Mouse (Mus musculus): ENCODE data around the gene Polr1e. TPM values are rescaled to one million over a fixed set of nuclear protein-coding genes. Genes with fewer than 3 reads are reported as not detected.
"Not testable (repeated sequence)": the region's sequence is repeated elsewhere in the genome, so short reads cannot be mapped to it uniquely, and the experiment has no call there.

The Polr1e gene
- polyA plus RNA-seq, 1 experiment = 23.7 TPM

- TF ChIP-seq POLR2A (IDR thresholded peaks at IDR 0.05; ENCODE audit: low read depth, low read length) = no peak
- TF ChIP-seq CTCF (IDR thresholded peaks at IDR 0.05; ENCODE audit: borderline replicate concordance, insufficient read depth, low read length) = no peak
- Histone ChIP-seq H3K4me1 (ENCODE audit: control insufficient read depth, insufficient read depth, low read length) (no peaks in the 10 kb centered on the region), H3K27ac (ENCODE audit: insufficient read depth, low read length) (no peak overlapping the region), H3K4me3 (ENCODE audit: insufficient read depth, low read length) (no peak overlapping the region)
Observed at GRCm38 (mm10) chr4:45046679-45047078, 28.3 kb downstream of the Polr1e start.

- H3K27ac ChIP-seq (ENCODE audit: insufficient read depth, low read length) = no peak overlapping the region
- no peak overlapping the region for H3K4me3 ChIP-seq (ENCODE audit: insufficient read depth, low read length)
- H3K4me1 ChIP-seq (ENCODE audit: control insufficient read depth, insufficient read depth, low read length) = no peaks in the 10 kb centered on the region
- TF ChIP-seq CTCF (IDR thresholded peaks at IDR 0.05; ENCODE audit: borderline replicate concordance, insufficient read depth, low read length) (no peak), POLR2A (IDR thresholded peaks at IDR 0.05; ENCODE audit: low read depth, low read length) (no peak)
Observed at GRCm38 (mm10) chr4:45047286-45047887, 29.0 kb downstream of the Polr1e start.

- H3K27ac ChIP-seq (ENCODE audit: insufficient read depth, low read length) = no peak overlapping the region
- no peak overlapping the region for H3K4me3 ChIP-seq (ENCODE audit: insufficient read depth, low read length)
- TF ChIP-seq CTCF (IDR thresholded peaks at IDR 0.05; ENCODE audit: borderline replicate concordance, insufficient read depth, low read length) (no peak), POLR2A (IDR thresholded peaks at IDR 0.05; ENCODE audit: low read depth, low read length) (no peak)
Observed at GRCm38 (mm10) chr4:45047956-45048355, 29.6 kb downstream of the Polr1e start.

GRCm38 (mm10) chr4:45054862-45055261, 36.5 kb downstream of the Polr1e start:
- TF ChIP-seq CTCF (IDR thresholded peaks at IDR 0.05; ENCODE audit: borderline replicate concordance, insufficient read depth, low read length) = no peak
- TF ChIP-seq POLR2A (IDR thresholded peaks at IDR 0.05; ENCODE audit: low read depth, low read length) = no peak
- no peak overlapping the region for H3K4me3 ChIP-seq (ENCODE audit: insufficient read depth, low read length)
- no peak overlapping the region for H3K27ac ChIP-seq (ENCODE audit: insufficient read depth, low read length)
- no peaks in the 10 kb centered on the region; the same call in 1 of the 2 replicates for H3K4me1 ChIP-seq (ENCODE audit: control insufficient read depth, insufficient read depth, low read length)

More at GRCm38 (mm10) chr4:45047956-45048355, 29.6 kb downstream of the Polr1e start:
- no peaks in the 10 kb centered on the region for H3K4me1 ChIP-seq (ENCODE audit: control insufficient read depth, insufficient read depth, low read length)

- Histone ChIP-seq H3K4me3 (ENCODE audit: insufficient read depth, low read length) (no peak overlapping the region), H3K27ac (ENCODE audit: insufficient read depth, low read length) (no peak overlapping the region), H3K4me1 (ENCODE audit: control insufficient read depth, insufficient read depth, low read length) (no peaks in the 10 kb centered on the region; the same call in 1 of the 2 replicates)
- TF ChIP-seq POLR2A (IDR thresholded peaks at IDR 0.05; ENCODE audit: low read depth, low read length) = no peak
- no peak for TF ChIP-seq CTCF (IDR thresholded peaks at IDR 0.05; ENCODE audit: borderline replicate concordance, insufficient read depth, low read length)
Observed at GRCm38 (mm10) chr4:45055451-45055850, 37.1 kb downstream of the Polr1e start.

- not testable (repeated sequence) for H3K4me1 ChIP-seq (ENCODE audit: control insufficient read depth, insufficient read depth, low read length); H3K27ac ChIP-seq (ENCODE audit: insufficient read depth, low read length); H3K4me3 ChIP-seq (ENCODE audit: insufficient read depth, low read length)
Observed at GRCm38 (mm10) chr4:45063836-45064235, 45.5 kb downstream of the Polr1e start.

GRCm38 (mm10) chr4:45064577-45064976, 46.2 kb downstream of the Polr1e start:
- no peaks in the 10 kb centered on the region for H3K4me1 ChIP-seq (ENCODE audit: control insufficient read depth, insufficient read depth, low read length)
- H3K27ac ChIP-seq (ENCODE audit: insufficient read depth, low read length) = no peak overlapping the region
- no peak overlapping the region for H3K4me3 ChIP-seq (ENCODE audit: insufficient read depth, low read length)
- TF ChIP-seq POLR2A (IDR thresholded peaks at IDR 0.05; ENCODE audit: low read depth, low read length) (no peak), CTCF (IDR thresholded peaks at IDR 0.05; ENCODE audit: borderline replicate concordance, insufficient read depth, low read length) (no peak)

GRCm38 (mm10) chr4:45066036-45066730, 47.8 kb downstream of the Polr1e start:
- H3K27ac ChIP-seq (ENCODE audit: insufficient read depth, low read length) = no peak overlapping the region
- TF ChIP-seq CTCF (IDR thresholded peaks at IDR 0.05; ENCODE audit: borderline replicate concordance, insufficient read depth, low read length) (no peak), POLR2A (IDR thresholded peaks at IDR 0.05; ENCODE audit: low read depth, low read length) (no peak)
- no peak overlapping the region for H3K4me3 ChIP-seq (ENCODE audit: insufficient read depth, low read length)
- no peaks in the 10 kb centered on the region for H3K4me1 ChIP-seq (ENCODE audit: control insufficient read depth, insufficient read depth, low read length)

- Histone ChIP-seq H3K4me1 (ENCODE audit: control insufficient read depth, insufficient read depth, low read length) (no peaks in the 10 kb centered on the region), H3K4me3 (ENCODE audit: insufficient read depth, low read length) (no peak overlapping the region), H3K27ac (ENCODE audit: insufficient read depth, low read length) (no peak overlapping the region)
- TF ChIP-seq CTCF (IDR thresholded peaks at IDR 0.05; ENCODE audit: borderline replicate concordance, insufficient read depth, low read length) (no peak), POLR2A (IDR thresholded peaks at IDR 0.05; ENCODE audit: low read depth, low read length) (no peak)
Observed at GRCm38 (mm10) chr4:45067742-45068141, 49.4 kb downstream of the Polr1e start.

GRCm38 (mm10) chr4:45072261-45072973, 54.0 kb downstream of the Polr1e start:
- TF ChIP-seq CTCF (IDR thresholded peaks at IDR 0.05; ENCODE audit: borderline replicate concordance, insufficient read depth, low read length) (no peak), POLR2A (IDR thresholded peaks at IDR 0.05; ENCODE audit: low read depth, low read length) (no peak)
- H3K4me3 ChIP-seq (ENCODE audit: insufficient read depth, low read length) = no peak overlapping the region
- H3K4me1 ChIP-seq (ENCODE audit: control insufficient read depth, insufficient read depth, low read length) = no peaks in the 10 kb centered on the region
- no peak overlapping the region for H3K27ac ChIP-seq (ENCODE audit: insufficient read depth, low read length)

All from embryonic fibroblast, embryonic 13.5 days (primary cell).